10 mouse cellular contexts compared by ENCODE assay signal in the genomic region with DNA sequence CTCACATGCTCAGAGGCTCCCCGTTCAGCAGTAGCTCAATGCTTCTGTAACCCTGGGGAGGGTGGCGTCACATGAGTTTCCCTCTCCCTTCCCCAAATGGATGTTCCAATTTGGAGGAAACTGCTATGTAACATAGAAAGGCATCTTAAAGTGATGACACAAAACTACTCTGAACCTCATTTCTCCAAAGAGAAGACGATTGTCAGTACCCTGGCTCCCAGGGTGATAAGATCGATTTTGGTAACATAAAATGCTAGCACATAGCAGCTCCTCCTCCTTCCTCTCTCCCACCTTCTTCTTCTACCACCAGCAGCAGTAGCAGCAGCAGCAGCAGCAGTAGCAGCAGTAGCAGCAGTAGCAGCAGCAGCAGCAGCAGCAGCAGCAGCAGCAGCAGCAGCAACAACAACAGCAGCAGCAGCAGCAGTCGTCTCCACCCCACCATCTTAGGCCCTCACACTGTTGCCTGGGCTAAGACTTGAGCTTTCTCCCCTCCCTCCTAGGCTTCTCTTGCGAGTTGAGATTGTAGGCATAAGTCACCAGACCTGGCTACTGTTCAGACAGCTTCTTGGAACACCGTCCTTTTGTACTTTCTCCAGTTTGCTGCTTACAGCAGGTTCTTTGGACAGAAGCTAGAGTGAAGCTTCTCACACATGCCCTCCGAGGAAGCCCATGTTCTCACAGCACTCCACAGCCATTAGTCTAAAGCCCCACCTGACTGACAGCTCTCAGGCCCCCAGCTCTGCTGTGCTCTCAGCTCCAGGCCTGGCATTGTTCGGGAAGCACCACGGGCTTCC.
DNase-seq lines count a peak whose midpoint lies in the region; ATAC-seq and TF ChIP-seq lines count a peak whose summit lies in the region.
"Had no signal": no experiment of that assay in that cellular context is flagged by ENCODE, and none has a peak within 500 bp of the region (broad histone marks: within the 10 kb centered on the region; RNA-seq: fewer than 3 reads in every experiment).

No protein-coding gene starts in this region.

- ATAC-seq in lung, embryonic 14.5 days (ENCODE audit: insufficient read depth) = peak; percentile 57
- no peak for ATAC-seq in kidney, postnatal 0 days (replicated peaks; ENCODE audit: low FRiP score, low read depth)

- no peak overlapping the region for H3K9ac ChIP-seq in lung, embryonic 14.5 days
- H3K9ac ChIP-seq in kidney, postnatal 0 days (ENCODE audit: low read depth, low read length) = no peak overlapping the region

- no peaks in the 10 kb centered on the region for H3K9me3 ChIP-seq in lung, embryonic 14.5 days (ENCODE audit: low read depth, low read length)
- H3K9me3 ChIP-seq in kidney, postnatal 0 days (replicated peaks; ENCODE audit: low read length) = no peaks in the 10 kb centered on the region
- no peaks in the 10 kb centered on the region for H3K9me3 ChIP-seq in limb, embryonic 10.5 days (replicated peaks)
- H3K9me3 ChIP-seq: embryonic facial prominence, embryonic 10.5 days had no signal

- no peak overlapping the region for H3K4me2 ChIP-seq in lung, embryonic 14.5 days
- H3K4me2 ChIP-seq in kidney, postnatal 0 days (ENCODE audit: low read length) = no peak overlapping the region

- H3K27ac ChIP-seq in lung, embryonic 14.5 days (ENCODE audit: low read depth) = no peak overlapping the region
- H3K27ac ChIP-seq in kidney, postnatal 0 days = no peak overlapping the region
- H3K27ac ChIP-seq in limb, embryonic 10.5 days = no peak overlapping the region
- H3K27ac ChIP-seq: embryonic facial prominence, embryonic 10.5 days; macrophage had no signal

- H3K4me1 ChIP-seq in lung, embryonic 14.5 days (ENCODE audit: insufficient read depth) = 0 out of 2 replicates have a peak, but pooled peaks cover 4% of the 10 kb centered on the region
- H3K4me1 ChIP-seq in kidney, postnatal 0 days (replicated peaks; ENCODE audit: insufficient read depth, low read length) = peaks cover 11% of the 10 kb centered on the region
- H3K4me1 ChIP-seq in limb, embryonic 10.5 days = peaks cover 4% of the 10 kb centered on the region; the same call in 1 of the 2 replicates

- H3K4me3 ChIP-seq in lung, embryonic 14.5 days (ENCODE audit: low read depth, low read length) = no peak overlapping the region
- H3K4me3 ChIP-seq in kidney, postnatal 0 days (replicated peaks; ENCODE audit: low read depth, low read length) = no peak overlapping the region
- H3K4me3 ChIP-seq in limb, embryonic 10.5 days = no peak overlapping the region
- H3K4me3 ChIP-seq: embryonic facial prominence, embryonic 10.5 days had no signal

- DNase-seq in adrenal gland, postnatal 36 days = peak; percentile 23 to 29
- no peak for DNase-seq in adrenal gland, postnatal 25 days
- DNase-seq in lung, embryonic 14.5 days = peak; percentile 72
- no peak for DNase-seq in lung, adult 18-20 months
- DNase-seq in CD4-positive, CD25-positive, alpha-beta regulatory T cell, adult 2 months (ENCODE audit: low read depth, low spot score) = peak; percentile 41
- DNase-seq in kidney, postnatal 0 days (ENCODE audit: low spot score) = peak; percentile 66
- no peak for DNase-seq in limb, embryonic 10.5 days (ENCODE audit: low spot score)
- no peak for DNase-seq in thymus, postnatal 25 days

- no peaks in the 10 kb centered on the region for H3K36me3 ChIP-seq in lung, embryonic 14.5 days (ENCODE audit: insufficient read depth)
- H3K36me3 ChIP-seq in kidney, postnatal 0 days (ENCODE audit: insufficient read depth, low read length) = no peaks in the 10 kb centered on the region
- peaks cover 15% of the 10 kb centered on the region for H3K36me3 ChIP-seq in limb, embryonic 10.5 days

- H3K27me3 ChIP-seq in lung, embryonic 14.5 days (ENCODE audit: insufficient read depth, low read length) = no peaks in the 10 kb centered on the region
- H3K27me3 ChIP-seq in kidney, postnatal 0 days (ENCODE audit: insufficient read depth, low read length) = no peaks in the 10 kb centered on the region
- no peaks in the 10 kb centered on the region for H3K27me3 ChIP-seq in limb, embryonic 10.5 days (ENCODE audit: low read depth, poor library complexity, severe bottlenecking)

- no peak for TF ChIP-seq CTCF in lung, embryonic 14.5 days (IDR thresholded peaks at IDR 0.05; ENCODE audit: low read depth)
- TF ChIP-seq CTCF in kidney, postnatal 0 days (IDR thresholded peaks at IDR 0.05; ENCODE audit: low read depth) = no peak

- 41% methylated on average over 10 of the region's 10 CpGs for WGBS in lung, embryonic 14.5 days
- 51% methylated on average over 10 of the region's 10 CpGs for WGBS in kidney, postnatal 0 days
- 81% methylated on average over 10 of the region's 10 CpGs for WGBS in limb, embryonic 10.5 days

Comparison
In these comparisons a context has a peak if more than half of its experiments do, and no peak if none do; other contexts are left out.
1. DNase-seq: peak in adrenal gland, postnatal 36 days (2 of 2), lung, embryonic 14.5 days (single experiment), CD4-positive, CD25-positive, alpha-beta regulatory T cell, adult 2 months (single experiment) and kidney, postnatal 0 days (single experiment); none in adrenal gland, postnatal 25 days (single experiment), lung, adult 18-20 months (0 of 2), limb, embryonic 10.5 days (single experiment) and thymus, postnatal 25 days (single experiment).